Mouse (Mus musculus) MEL (cell line): ENCODE results near the gene Spg21.

Experiments
- CTCF ChIP-seq, 3 experiments: IDR thresholded peaks in 2 of 3; conservative IDR thresholded peaks in 1 of 3; 2 replicates each; pipeline ENCODE4 v1.5.1; 2011 to 2012; ENCODE audit warnings: low read length in 3 of 3, low read depth in 2 of 3, mild to moderate bottlenecking in 2 of 3, improper control_type of control experiment in 1 of 3, inconsistent platforms in 1 of 3, mixed read lengths in 1 of 3, moderate library complexity in 1 of 3; ENCODE audit not compliant: control insufficient read depth in 1 of 3, insufficient read depth in 1 of 3, poor library complexity in 1 of 3, severe bottlenecking in 1 of 3
- EP300 ChIP-seq, 2 experiments: IDR thresholded peaks; 2 replicates each; pipeline ENCODE4 v1.6.1; 2011; ENCODE audit warnings: improper control_type of control experiment in 2 of 2, low read length in 2 of 2, low read depth in 1 of 2, mild to moderate bottlenecking in 1 of 2
- HCFC1 ChIP-seq: IDR thresholded peaks from 2 replicates; pipeline ENCODE4 v1.6.1; 2012; ENCODE audit warnings: low read depth, mild to moderate bottlenecking, inconsistent platforms, low read length, improper control_type of control experiment, moderate library complexity
- NELFE ChIP-seq: IDR thresholded peaks from 2 replicates; pipeline ENCODE4 v1.6.1; 2011; ENCODE audit warnings: low read depth, low read length, improper control_type of control experiment
- NRF1 ChIP-seq: IDR thresholded peaks from 2 replicates; pipeline ENCODE4 v1.6.1; 2014; ENCODE audit warnings: low read depth, mild to moderate bottlenecking, inconsistent platforms, low read length, improper control_type of control experiment, moderate library complexity; ENCODE audit not compliant: poor library complexity, insufficient read depth, severe bottlenecking
- POLR2A ChIP-seq, 2 experiments: IDR thresholded peaks; 2 replicates each; pipeline ENCODE4 v1.6.1; 2011 to 2012; ENCODE audit warnings: low read length in 2 of 2, mild to moderate bottlenecking in 2 of 2, control low read depth in 1 of 2, improper control_type of control experiment in 1 of 2, low read depth in 1 of 2, moderate library complexity in 1 of 2; ENCODE audit not compliant: control insufficient read depth in 1 of 2, insufficient read depth in 1 of 2, poor library complexity in 1 of 2
- POLR2AphosphoS5 ChIP-seq: IDR thresholded peaks from 2 replicates; pipeline ENCODE4 v1.6.1; 2012; ENCODE audit warnings: low read depth, borderline replicate concordance, mild to moderate bottlenecking, inconsistent platforms, low read length, moderate library complexity, mixed read lengths
- RAD21 ChIP-seq: IDR thresholded peaks from 2 replicates; pipeline ENCODE4 v1.6.1; 2011; ENCODE audit warnings: mild to moderate bottlenecking, low read depth, low read length, improper control_type of control experiment
- RCOR1 ChIP-seq: IDR thresholded peaks from 2 replicates; pipeline ENCODE4 v1.6.1; 2012; ENCODE audit warnings: low read depth, mild to moderate bottlenecking, inconsistent platforms, low read length, improper control_type of control experiment
- USF1 ChIP-seq: IDR thresholded peaks from 2 replicates; pipeline ENCODE4 v1.6.1; 2014; ENCODE audit warnings: low read depth, mild to moderate bottlenecking, inconsistent platforms, low read length, improper control_type of control experiment, moderate library complexity
- ZMIZ1 ChIP-seq: IDR thresholded peaks from 2 replicates; pipeline ENCODE4 v1.6.1; 2012; ENCODE audit warnings: low read depth, mild to moderate bottlenecking, inconsistent platforms, low read length, improper control_type of control experiment, moderate library complexity

DNA sequence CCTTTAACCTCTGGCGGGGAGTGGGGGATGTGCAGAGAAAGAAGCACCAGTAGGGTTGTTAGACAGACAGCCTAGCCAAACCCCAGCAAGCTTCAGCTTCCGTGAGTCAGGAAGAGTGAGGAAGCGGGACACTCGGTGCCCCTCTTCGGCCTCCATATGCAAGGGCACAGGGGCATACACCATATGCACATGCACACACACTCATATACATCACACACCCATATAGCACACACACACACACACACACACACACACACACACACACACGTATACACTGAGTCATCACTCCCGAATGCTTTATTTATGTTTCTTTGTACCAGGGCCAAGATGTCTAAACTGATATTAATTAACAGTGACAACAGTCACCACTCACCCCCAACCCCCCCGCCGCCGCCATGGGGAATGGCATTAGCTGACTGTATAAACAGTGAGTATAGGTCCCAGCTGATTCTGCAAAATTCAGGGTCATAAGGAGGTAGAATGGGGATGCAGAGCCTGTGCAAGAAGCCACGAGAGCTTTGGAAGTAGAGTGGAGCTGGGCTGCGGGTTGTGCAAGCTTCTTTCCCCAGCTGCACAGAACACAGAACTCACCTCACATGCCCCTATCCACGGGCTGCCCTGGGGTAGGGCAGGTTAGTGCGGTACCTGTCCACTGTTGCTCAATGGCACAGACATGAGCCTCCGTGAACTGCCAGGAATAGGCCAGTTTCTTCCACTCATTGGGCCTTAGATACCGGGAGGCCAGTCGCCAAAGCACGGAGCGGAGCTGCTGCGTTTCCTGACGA, 42.2 kb downstream of the Spg21 start:
- TF ChIP-seq USF1 (no peak), NELFE (no peak), POLR2AphosphoS5 (no peak), CTCF (IDR thresholded peaks at IDR 0.05 in 2 of 3, conservative IDR thresholded peaks at IDR 0.05 in 1 of 3; ENCODE audit: control insufficient read depth in 1 of 3, insufficient read depth in 1 of 3, low read depth in 2 of 3, low read length in 3 of 3, poor library complexity in 1 of 3, severe bottlenecking in 1 of 3) (no peak), EP300 (IDR thresholded peaks at IDR 0.05; ENCODE audit: low read depth in 1 of 2, low read length in 2 of 2) (no peak), HCFC1 (no peak), NRF1 (no peak), RCOR1 (no peak), RAD21 (no peak), ZMIZ1 (no peak), POLR2A (IDR thresholded peaks at IDR 0.05; ENCODE audit: control insufficient read depth in 1 of 2, insufficient read depth in 1 of 2, low read depth in 1 of 2, low read length in 2 of 2, poor library complexity in 1 of 2) (no peak)
